Mouse (Mus musculus) hindbrain, embryonic 14.5 days (tissue): ENCODE data around the gene Shisal2a. TPM values are rescaled to one million over a fixed set of nuclear protein-coding genes. Genes with fewer than 3 reads are reported as not detected.

Source experiments
- ATAC-seq: fragments of 200-750 bp; cut with Nextera tagmentation; 2 replicates; pipeline ENCODE4 v1.8.0; 2017; ENCODE audit warnings: moderate number of reproducible peaks, mild to moderate bottlenecking, moderate TSS enrichment, moderate library complexity; ENCODE audit not compliant: low FRiP score
- DNase-seq: peaks from one replicate; pipeline ENCODE4 v3.0.0-alpha.2; 2015; ENCODE audit warnings: low spot score
- H3K27ac ChIP-seq: fragments of 300-500 bp; sonication (generic); 2 replicates; pipeline ENCODE4 v1.5.1; 2014; ENCODE audit warnings: mild to moderate bottlenecking, moderate library complexity
- H3K27me3 ChIP-seq: fragments of 300-500 bp; sonication (generic); 2 replicates; pipeline ENCODE4 v1.6.1; 2014; ENCODE audit warnings: mild to moderate bottlenecking, low read length, mixed read lengths; ENCODE audit not compliant: control insufficient read depth, insufficient read depth
- H3K36me3 ChIP-seq: fragments of 300-500 bp; sonication (generic); replicated peaks from 2 replicates; pipeline ENCODE4 v1.6.1; 2014; ENCODE audit not compliant: control insufficient read depth, insufficient read depth
- H3K4me1 ChIP-seq: fragments of 300-500 bp; sonication (generic); replicated peaks from 2 replicates; pipeline ENCODE4 v1.6.1; 2014; ENCODE audit warnings: antibody characterized with exemption, low read length, mixed read lengths; ENCODE audit not compliant: control insufficient read depth, insufficient read depth
- H3K4me2 ChIP-seq: fragments of 300-500 bp; sonication (generic); replicated peaks from 2 replicates; pipeline ENCODE4 v1.6.1; 2014; ENCODE audit warnings: mild to moderate bottlenecking, moderate library complexity
- H3K4me3 ChIP-seq: fragments of 300-500 bp; sonication (generic); replicated peaks from 2 replicates; pipeline ENCODE4 v1.5.1; 2014; ENCODE audit warnings: mild to moderate bottlenecking, low read length
- H3K9ac ChIP-seq: fragments of 300-500 bp; sonication (generic); 2 replicates; pipeline ENCODE4 v1.6.1; 2014
- H3K9me3 ChIP-seq: fragments of 300-500 bp; sonication (generic); 2 replicates; pipeline ENCODE4 v1.6.1; 2016; ENCODE audit warnings: low read length; ENCODE audit not compliant: control insufficient read depth
- WGBS: fragments of 180-500 bp; shearing (Covaris S2); extraction: QIAGEN DNeasy Blood & Tissue Kit; methylation state at CpG from one replicate; pipeline ENCODE4 v1.1.7; 2014; 5-methylcytosine and 5-hydroxymethylcytosine counted together
- polyA plus RNA-seq: library from polyadenylated mRNA; unstranded; fragments of >200 nt; fragmentation: Nextera tagmentation; extraction: Ambion mirVana; gene quantifications from 2 replicates; pipeline ENCODE4 v1.2.1, GENCODE M21; 2014

Shisal2a gene
- polyA plus RNA-seq, 1 experiment from 2014 or later: 7.6 TPM

DNA sequence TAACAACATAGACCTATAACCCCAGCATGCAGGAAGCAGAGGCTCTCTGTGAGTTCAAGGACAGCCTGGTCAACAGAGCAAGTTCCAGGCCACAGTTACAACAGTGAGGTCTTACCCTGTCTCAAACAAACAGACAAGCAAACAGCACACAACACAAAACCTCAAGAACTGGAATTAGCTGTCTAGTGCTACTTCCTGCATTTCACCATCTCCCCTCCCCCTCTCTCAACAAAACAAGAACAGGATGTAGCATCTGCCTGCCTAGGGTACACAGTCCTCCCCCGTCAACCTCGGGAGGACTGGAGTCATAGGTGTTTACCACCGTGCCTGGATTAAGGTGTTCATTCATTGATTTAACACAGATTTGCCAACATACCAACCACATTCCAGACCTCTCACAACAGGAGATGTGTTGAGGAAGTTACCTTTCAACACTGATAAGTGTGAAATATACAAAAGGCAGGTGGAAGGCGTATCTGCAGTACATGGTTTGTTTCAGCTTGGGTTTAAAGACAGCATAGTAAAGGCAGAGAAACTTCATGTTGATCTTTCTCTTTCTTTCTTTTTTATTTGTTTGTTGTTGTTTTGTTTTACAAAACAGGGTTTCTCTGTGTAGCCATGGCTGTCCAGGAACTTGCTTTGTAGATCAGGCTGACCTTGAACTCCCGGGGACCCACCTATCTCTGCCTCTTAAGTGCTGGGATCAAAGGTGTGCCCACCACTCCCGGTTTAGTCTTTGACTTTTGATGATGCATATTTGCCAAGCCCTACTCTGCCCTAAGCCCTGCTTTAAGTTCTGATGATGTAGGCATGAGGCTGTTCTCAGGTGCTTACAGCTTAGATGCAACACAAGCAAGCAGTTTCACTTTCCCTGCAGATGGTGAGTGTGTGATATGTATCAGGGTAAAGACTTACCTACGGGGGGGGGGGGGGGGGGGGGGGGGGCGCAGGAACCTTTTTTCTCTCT lies 64.2 kb downstream of the Shisal2a start:
- no peak overlapping the region for H3K4me2 ChIP-seq
- H3K36me3 ChIP-seq: no peaks in the 10 kb centered on the region
- no peaks in the 10 kb centered on the region for H3K4me1 ChIP-seq
- 88% methylated on average over 7 of the region's 8 CpGs for WGBS
- no peak overlapping the region for H3K9ac ChIP-seq
- DNase-seq (no peak), ATAC-seq (no peak)
- H3K9me3 ChIP-seq: no peaks in the 10 kb centered on the region
- H3K27me3 ChIP-seq: no peaks in the 10 kb centered on the region
- H3K27ac ChIP-seq: no peak overlapping the region
- no peak overlapping the region for H3K4me3 ChIP-seq

Other genes with a start within 250 kb of the Shisal2a start
- gene Scp2, start 238.4 kb downstream of the Shisal2a start, polyA plus RNA-seq: 218 and 225 TPM in 2 replicates
- 8.8 and 11.1 TPM in 2 replicates for gene Echdc2, start 217.9 kb downstream of the Shisal2a start, polyA plus RNA-seq
- not detected in 2 replicates for gene Zyg11a, start 165.3 kb downstream of the Shisal2a start, polyA plus RNA-seq
- gene Zyg11b, start 82.3 kb downstream of the Shisal2a start, polyA plus RNA-seq: 45.3 and 46.0 TPM in 2 replicates
- 43.8 and 47.9 TPM in 2 replicates for gene Coa7, start 55.2 kb downstream of the Shisal2a start, polyA plus RNA-seq
- 32.6 and 34.9 TPM in 2 replicates for gene Gpx7, start 23.6 kb upstream of the Shisal2a start, polyA plus RNA-seq
- gene Tut4, start 76.1 kb upstream of the Shisal2a start, polyA plus RNA-seq: 37.7 and 54.8 TPM in 2 replicates
- 77.0 and 79.6 TPM in 2 replicates for gene Prpf38a, start 196.0 kb upstream of the Shisal2a start, polyA plus RNA-seq
- 1.0 and 2.1 TPM in 2 replicates for gene Orc1, start 196.1 kb upstream of the Shisal2a start, polyA plus RNA-seq
- gene Cc2d1b, start 236.6 kb upstream of the Shisal2a start, polyA plus RNA-seq: 15.5 and 17.6 TPM in 2 replicates